Mouse (Mus musculus): ENCODE data around the gene Rhox8. TPM values are rescaled to one million over a fixed set of nuclear protein-coding genes. Genes with fewer than 3 reads are reported as not detected.
"Not testable (repeated sequence)": the region's sequence is repeated elsewhere in the genome, so short reads cannot be mapped to it uniquely, and the experiment has no call there.

Gene Rhox8
- not detected for total RNA-seq (2021)

GRCm38 (mm10) chrX:37878844-37879243 is at the start of gene Rhox8:
Rhox8 (minus strand) TSS chrX:37878944.
- DNase-seq (ENCODE audit: low spot score) = no peak
- intact Hi-C loops (cut with DNase I) = no loop called here

GRCm38 (mm10) chrX:37916311-37916710 is 37.6 kb upstream of the Rhox8 start:
- no peak for DNase-seq (ENCODE audit: low spot score)
- intact Hi-C loops (cut with DNase I) = no loop called here

GRCm38 (mm10) chrX:37908581-37908980 is 29.8 kb upstream of the Rhox8 start:
- intact Hi-C loops (cut with DNase I) = no loop called here
- DNase-seq (ENCODE audit: low spot score) = no peak

GRCm38 (mm10) chrX:37903727-37904126 is 25.0 kb upstream of the Rhox8 start:
- intact Hi-C loops (cut with DNase I) = no loop called here
- DNase-seq (ENCODE audit: low spot score) = no peak

- DNase-seq (ENCODE audit: low spot score); intact Hi-C loops (cut with DNase I): not testable (repeated sequence)
Measured at GRCm38 (mm10) chrX:37901670-37902069, 22.9 kb upstream of the Rhox8 start, which contains the start of gene Rhox9. Rhox9 (minus strand) TSS chrX:37901770.

- intact Hi-C loops (cut with DNase I) = not testable (repeated sequence)
Measured at GRCm38 (mm10) chrX:37897132-37897531, 18.4 kb upstream of the Rhox8 start, which contains the start of gene Rhox7b. Rhox7b (minus strand) TSS chrX:37897232.

GRCm38 (mm10) chrX:37871641-37872040 is 7.1 kb downstream of the Rhox8 start:
- no peak for DNase-seq (ENCODE audit: low spot score)
- intact Hi-C loops (cut with DNase I) = no loop called here

More at GRCm38 (mm10) chrX:37897132-37897531, 18.4 kb upstream of the Rhox8 start, which contains the start of gene Rhox7b:
- not testable (repeated sequence) for DNase-seq (ENCODE audit: low spot score)

GRCm38 (mm10) chrX:37831386-37831785 is 47.4 kb downstream of the Rhox8 start, which contains the start of gene Rhox7a:
Rhox7a (plus strand) TSS chrX:37831686.
- intact Hi-C loops (cut with DNase I) = not testable (repeated sequence)

GRCm38 (mm10) chrX:37826610-37827009 is 52.1 kb downstream of the Rhox8 start, which contains the start of gene Rhox6:
Rhox6 (plus strand) TSS chrX:37826910.
- intact Hi-C loops (cut with DNase I); DNase-seq (ENCODE audit: low spot score): not testable (repeated sequence)

More at GRCm38 (mm10) chrX:37831386-37831785, 47.4 kb downstream of the Rhox8 start, which contains the start of gene Rhox7a:
- not testable (repeated sequence) for DNase-seq (ENCODE audit: low spot score)

Other genes starting within 250 kb of the Rhox8 start
- not detected for gene Rhox2g, start 235.5 kb downstream of the Rhox8 start, total RNA-seq (2021)
- not detected for gene Rhox4g, start 227.6 kb downstream of the Rhox8 start, total RNA-seq (2021)
- gene Rhox3h, start 210.2 kb downstream of the Rhox8 start, total RNA-seq (2021) = not detected
- gene Rhox2h, start 205.7 kb downstream of the Rhox8 start, total RNA-seq (2021) = not detected
- gene Rhox5, start 74.1 kb downstream of the Rhox8 start, total RNA-seq (2021) = 1 to 10 TPM in 1 of 2 experiments, under 1 TPM in 1; 0.73 to 2.1 TPM
- not detected for gene Rhox6, start 52.0 kb downstream of the Rhox8 start, total RNA-seq (2021)
- gene Rhox7a, start 47.3 kb downstream of the Rhox8 start, total RNA-seq (2021) = not detected
- not detected for gene Rhox7b, start 18.3 kb upstream of the Rhox8 start, total RNA-seq (2021)
- gene Rhox9, start 22.8 kb upstream of the Rhox8 start, total RNA-seq (2021) = not detected
- not detected for gene Btg1-ps1, start 139.9 kb upstream of the Rhox8 start, total RNA-seq (2021)
- not detected for gene Btg1-ps2, start 164.2 kb upstream of the Rhox8 start, total RNA-seq (2021)
- not detected for gene Rhox10, start 187.5 kb upstream of the Rhox8 start, total RNA-seq (2021)
- gene Rhox11, start 206.2 kb upstream of the Rhox8 start, total RNA-seq (2021) = not detected
- gene Rhox12, start 232.0 kb upstream of the Rhox8 start, total RNA-seq (2021) = not detected
- not detected for gene Rhox13, start 242.3 kb upstream of the Rhox8 start, total RNA-seq (2021)

All from heart, postnatal 25 days (tissue).